Mouse (Mus musculus) liver, embryonic 15.5 days (tissue): ENCODE data around the gene Tkfc. TPM values are rescaled to one million over a fixed set of nuclear protein-coding genes. Genes with fewer than 3 reads are reported as not detected.

Experiments used
- ATAC-seq: fragments of 200-750 bp; cut with Nextera tagmentation; 2 replicates; pipeline ENCODE4 v1.8.0; 2017; ENCODE audit warnings: moderate number of reproducible peaks, mild to moderate bottlenecking, moderate library complexity; ENCODE audit not compliant: insufficient read depth
- H3K27ac ChIP-seq: fragments of 300-500 bp; sonication (generic); replicated peaks from 2 replicates; pipeline ENCODE4 v1.5.1; 2015; ENCODE audit warnings: mild to moderate bottlenecking, inconsistent platforms
- H3K27me3 ChIP-seq: fragments of 300-500 bp; sonication (generic); 2 replicates; pipeline ENCODE4 v1.6.1; 2015; ENCODE audit warnings: mild to moderate bottlenecking, inconsistent platforms
- H3K36me3 ChIP-seq: fragments of 300-500 bp; sonication (generic); replicated peaks from 2 replicates; pipeline ENCODE4 v1.6.1; 2015; ENCODE audit warnings: moderate library complexity, mild to moderate bottlenecking, inconsistent platforms
- H3K4me1 ChIP-seq: fragments of 300-500 bp; sonication (generic); replicated peaks from 2 replicates; pipeline ENCODE4 v1.6.1; 2015; ENCODE audit warnings: inconsistent platforms
- H3K4me2 ChIP-seq: fragments of 300-500 bp; sonication (generic); 2 replicates; pipeline ENCODE4 v1.6.1; 2015; ENCODE audit warnings: moderate library complexity, mild to moderate bottlenecking, inconsistent platforms
- H3K4me3 ChIP-seq: fragments of 300-500 bp; sonication (generic); replicated peaks from 2 replicates; pipeline ENCODE4 v1.5.1; 2015; ENCODE audit warnings: mild to moderate bottlenecking, inconsistent platforms
- H3K9ac ChIP-seq: fragments of 300-500 bp; sonication (generic); 2 replicates; pipeline ENCODE4 v1.6.1; 2015; ENCODE audit warnings: moderate library complexity, mild to moderate bottlenecking, inconsistent platforms
- H3K9me3 ChIP-seq: fragments of 300-500 bp; sonication (generic); replicated peaks from 2 replicates; pipeline ENCODE4 v1.6.1; 2016; ENCODE audit warnings: inconsistent platforms
- WGBS: fragments of 180-500 bp; shearing (Covaris S2); methylation state at CpG from one replicate; pipeline ENCODE4 v1.1.7; 2015; ENCODE audit warnings: mixed read lengths; ENCODE audit not compliant: insufficient replicate concordance; 5-methylcytosine and 5-hydroxymethylcytosine counted together
- polyA plus RNA-seq: library from polyadenylated mRNA; unstranded; fragments of >200 nt; fragmentation: Nextera tagmentation; extraction: Ambion mirVana; gene quantifications from 2 replicates; pipeline ENCODE4 v1.2.1, GENCODE M21; 2015

Gene Tkfc
- polyA plus RNA-seq = 27.1 and 33.0 TPM in 2 replicates

GRCm38 (mm10) chr19:10605293-10605900 lies at the start of gene Tkfc, which contains the start of gene Ddb1:
Gene Tkfc (minus strand): TSS chr19:10605654.
Gene Ddb1 (plus strand): TSS chr19:10605327.
- H3K27ac ChIP-seq = peak within 1 kb of the TSS; percentile 94
- peak within 1 kb of the TSS; percentile 97 for H3K9ac ChIP-seq
- no peaks in the 10 kb centered on the region for H3K9me3 ChIP-seq
- H3K4me3 ChIP-seq = peak within 1 kb of the TSS; percentile 88
- peaks cover 58% of the 10 kb centered on the region for H3K4me1 ChIP-seq
- no peaks in the 10 kb centered on the region for H3K27me3 ChIP-seq
- peaks cover 40% of the 10 kb centered on the region for H3K36me3 ChIP-seq
- peak; percentile 95 for ATAC-seq
- under 1% methylated on average over 49 of the region's 49 CpGs for WGBS
- peak within 1 kb of the TSS; percentile 87 for H3K4me2 ChIP-seq

GRCm38 (mm10) chr19:10648156-10648555 lies 42.7 kb upstream of the Tkfc start:
- H3K36me3 ChIP-seq = peaks cover 18% of the 10 kb centered on the region; the same call in 1 of the 2 replicates
- ATAC-seq = no peak

GRCm38 (mm10) chr19:10645616-10646015 lies 40.2 kb upstream of the Tkfc start:
- H3K36me3 ChIP-seq = peaks cover 18% of the 10 kb centered on the region; the same call in 1 of the 2 replicates
- H3K4me3 ChIP-seq = no peak overlapping the region
- ATAC-seq = no peak
- H3K27ac ChIP-seq = no peak overlapping the region
- no peaks in the 10 kb centered on the region for H3K27me3 ChIP-seq
- H3K9ac ChIP-seq = no peak overlapping the region
- WGBS = 73% methylated on average over 2 of the region's 2 CpGs
- no peak overlapping the region for H3K4me2 ChIP-seq
- H3K4me1 ChIP-seq = peaks cover 15% of the 10 kb centered on the region
- H3K9me3 ChIP-seq = no peaks in the 10 kb centered on the region

More at GRCm38 (mm10) chr19:10648156-10648555, 42.7 kb upstream of the Tkfc start:
- no peaks in the 10 kb centered on the region for H3K9me3 ChIP-seq
- 64% methylated on average over 8 of the region's 8 CpGs for WGBS
- H3K4me1 ChIP-seq = peaks cover 14% of the 10 kb centered on the region
- H3K27ac ChIP-seq = no peak overlapping the region
- H3K4me2 ChIP-seq = no peak overlapping the region
- H3K27me3 ChIP-seq = no peaks in the 10 kb centered on the region
- no peak overlapping the region for H3K4me3 ChIP-seq
- H3K9ac ChIP-seq = no peak overlapping the region

GRCm38 (mm10) chr19:10640589-10641378 lies 35.3 kb upstream of the Tkfc start:
- no peaks in the 10 kb centered on the region for H3K9me3 ChIP-seq
- no peak overlapping the region; the same call in 1 of the 2 replicates for H3K9ac ChIP-seq
- no peak overlapping the region for H3K4me3 ChIP-seq
- H3K27me3 ChIP-seq = no peaks in the 10 kb centered on the region
- H3K36me3 ChIP-seq = 0 out of 2 replicates have a peak, but pooled peaks cover 6% of the 10 kb centered on the region
- peaks cover 51% of the 10 kb centered on the region for H3K4me1 ChIP-seq
- H3K27ac ChIP-seq = no peak overlapping the region; the same call in 1 of the 2 replicates
- WGBS = 47% methylated on average over 13 of the region's 13 CpGs
- H3K4me2 ChIP-seq = peak overlapping the region; percentile 25
- ATAC-seq = no peak

- 2% methylated on average over 5 of the region's 5 CpGs for WGBS
- no peak overlapping the region; the same call in 1 of the 2 replicates for H3K9ac ChIP-seq
- peak overlapping the region; percentile 19 for H3K27ac ChIP-seq
- H3K4me3 ChIP-seq = no peak overlapping the region
- no peaks in the 10 kb centered on the region for H3K9me3 ChIP-seq
- ATAC-seq = no peak; the same call in 1 of the 2 replicates
- H3K27me3 ChIP-seq = no peaks in the 10 kb centered on the region; the same call in 1 of the 2 replicates
- H3K4me2 ChIP-seq = peak overlapping the region; percentile 25
- H3K4me1 ChIP-seq = peaks cover 58% of the 10 kb centered on the region
- H3K36me3 ChIP-seq = 0 out of 2 replicates have a peak, but pooled peaks cover 6% of the 10 kb centered on the region
Measured at GRCm38 (mm10) chr19:10640080-10640479, 34.6 kb upstream of the Tkfc start.

GRCm38 (mm10) chr19:10637840-10638239 lies 32.4 kb upstream of the Tkfc start:
- H3K27me3 ChIP-seq = no peaks in the 10 kb centered on the region; the same call in 1 of the 2 replicates
- H3K36me3 ChIP-seq = no peaks in the 10 kb centered on the region
- H3K9ac ChIP-seq = no peak overlapping the region
- H3K27ac ChIP-seq = 0 out of 2 replicates have a peak overlapping the region, but pooled peaks have one; percentile 9
- H3K4me3 ChIP-seq = no peak overlapping the region
- H3K4me1 ChIP-seq = peaks cover 75% of the 10 kb centered on the region
- no peak overlapping the region for H3K4me2 ChIP-seq
- no peak for ATAC-seq
- H3K9me3 ChIP-seq = no peaks in the 10 kb centered on the region
- WGBS = 71% methylated on average over 7 of the region's 7 CpGs

GRCm38 (mm10) chr19:10634872-10635318 lies 29.4 kb upstream of the Tkfc start:
- H3K4me1 ChIP-seq = peaks cover 63% of the 10 kb centered on the region
- H3K27ac ChIP-seq = peak overlapping the region; percentile 60
- H3K9ac ChIP-seq = peak overlapping the region; percentile 74
- ATAC-seq = peak; percentile 89
- H3K4me3 ChIP-seq = peak overlapping the region; percentile 61
- 5% methylated on average over 21 of the region's 21 CpGs for WGBS
- peaks cover 22% of the 10 kb centered on the region for H3K36me3 ChIP-seq
- H3K4me2 ChIP-seq = peak overlapping the region; percentile 96
- H3K9me3 ChIP-seq = no peaks in the 10 kb centered on the region
- no peaks in the 10 kb centered on the region; the same call in 1 of the 2 replicates for H3K27me3 ChIP-seq

GRCm38 (mm10) chr19:10634106-10634871 lies 28.8 kb upstream of the Tkfc start, which contains the start of gene Vwce:
Gene Vwce (plus strand): TSS chr19:10634213.
- peak; percentile 84 for ATAC-seq
- peak within 1 kb of the TSS; percentile 60 for H3K27ac ChIP-seq
- H3K9me3 ChIP-seq = no peaks in the 10 kb centered on the region
- 3% methylated on average over 32 of the region's 32 CpGs for WGBS
- H3K4me2 ChIP-seq = peak within 1 kb of the TSS; percentile 96
- H3K9ac ChIP-seq = peak within 1 kb of the TSS; percentile 74
- peak within 1 kb of the TSS; percentile 61 for H3K4me3 ChIP-seq
- peaks cover 59% of the 10 kb centered on the region for H3K4me1 ChIP-seq
- no peaks in the 10 kb centered on the region; the same call in 1 of the 2 replicates for H3K27me3 ChIP-seq
- peaks cover 28% of the 10 kb centered on the region for H3K36me3 ChIP-seq

- no peak for ATAC-seq
- Histone ChIP-seq H3K36me3 (peaks cover 70% of the 10 kb centered on the region), H3K9me3 (no peaks in the 10 kb centered on the region), H3K27ac (no peak overlapping the region), H3K27me3 (no peaks in the 10 kb centered on the region), H3K4me1 (peaks cover 32% of the 10 kb centered on the region), H3K4me2 (no peak overlapping the region), H3K4me3 (no peak overlapping the region), H3K9ac (no peak overlapping the region)
- WGBS = 86% methylated on average over 5 of the region's 5 CpGs
Measured at GRCm38 (mm10) chr19:10608573-10609240, 3.3 kb upstream of the Tkfc start.
